Mouse (Mus musculus) cerebellum, postnatal 14 days (tissue): ENCODE results near the gene F2rl1.
"Not testable (repeated sequence)": the region's sequence is repeated elsewhere in the genome, so short reads cannot be mapped to it uniquely, and the experiment has no call there.

ENCODE experiments used
- DNase-seq, 2 experiments: peaks; one replicate each; pipeline ENCODE4 v3.0.0; 2021; ENCODE audit warnings: mixed read lengths in 2 of 2

The F2rl1 gene

DNA sequence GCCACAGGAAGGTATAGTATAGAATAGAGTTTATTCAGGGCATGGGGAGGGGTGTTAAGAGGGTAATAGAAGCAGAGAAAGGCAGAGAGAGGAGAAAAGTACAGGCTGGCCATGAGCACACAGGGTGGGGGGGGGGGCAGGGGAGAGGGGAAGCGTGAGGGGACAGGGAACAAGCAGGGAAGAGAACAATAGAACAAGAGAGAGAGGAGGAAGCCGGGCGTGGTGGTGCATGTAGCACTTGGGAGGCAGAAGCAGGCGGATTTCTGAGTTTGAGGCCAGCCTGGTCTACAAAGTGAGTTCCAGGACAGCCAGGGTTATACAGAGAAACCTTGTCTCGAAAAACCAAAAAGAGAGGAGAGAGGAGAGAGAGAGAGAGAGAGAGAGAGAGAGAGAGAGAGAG is 8.1 kb upstream of the F2rl1 start:
- DNase-seq, result not testable (repeated sequence)

GRCm38 (mm10) chr13:95531273-95532045 is 6.4 kb upstream of the F2rl1 start:
- no peak for DNase-seq

- no peak for DNase-seq
These were observed 4.2 kb upstream of the F2rl1 start for GRCm38 (mm10) chr13:95529246-95529645.

GRCm38 (mm10) chr13:95524424-95524673 is 678 bp downstream of the F2rl1 start:
- DNase-seq, result no peak

DNA sequence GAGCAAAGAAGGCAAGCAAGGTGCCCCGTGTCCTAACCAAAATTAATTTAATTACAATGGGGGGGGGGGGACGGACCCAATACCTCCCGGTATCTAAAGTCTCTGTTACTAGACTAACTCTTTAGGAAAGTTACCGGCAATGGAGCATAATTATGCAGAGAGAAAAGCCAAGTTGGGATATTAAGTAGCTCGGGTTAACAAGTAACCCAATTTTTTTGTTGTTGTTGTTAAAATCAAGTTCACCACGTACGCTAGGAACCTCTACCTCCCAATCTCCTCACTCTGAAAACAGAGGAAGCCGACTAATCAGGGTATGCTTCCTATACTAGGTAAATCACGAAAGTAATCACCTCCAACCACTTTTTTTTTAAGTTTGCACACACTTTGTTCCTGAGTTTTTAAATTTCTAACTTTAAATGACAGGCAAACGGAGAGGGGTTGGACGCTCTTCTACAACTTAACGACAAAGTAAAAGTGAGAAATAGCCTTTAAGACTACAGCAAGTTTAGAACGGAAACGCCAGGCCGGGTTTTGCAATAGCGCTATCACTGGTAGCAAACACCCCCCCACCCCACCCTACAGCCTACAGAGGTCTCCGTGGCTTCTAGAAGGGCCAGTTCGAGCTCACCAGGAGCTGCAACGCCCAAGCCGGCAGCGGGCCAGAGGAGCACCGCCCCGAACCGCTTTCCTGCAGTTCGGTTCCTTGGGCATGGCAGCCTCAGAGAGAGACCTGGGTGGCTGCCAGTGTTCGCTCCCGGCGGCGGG is 1.2 kb downstream of the F2rl1 start:
- peak; percentile 42 to 60 for DNase-seq

GRCm38 (mm10) chr13:95522176-95522575 is 2.9 kb downstream of the F2rl1 start:
- no peak for DNase-seq

DNA sequence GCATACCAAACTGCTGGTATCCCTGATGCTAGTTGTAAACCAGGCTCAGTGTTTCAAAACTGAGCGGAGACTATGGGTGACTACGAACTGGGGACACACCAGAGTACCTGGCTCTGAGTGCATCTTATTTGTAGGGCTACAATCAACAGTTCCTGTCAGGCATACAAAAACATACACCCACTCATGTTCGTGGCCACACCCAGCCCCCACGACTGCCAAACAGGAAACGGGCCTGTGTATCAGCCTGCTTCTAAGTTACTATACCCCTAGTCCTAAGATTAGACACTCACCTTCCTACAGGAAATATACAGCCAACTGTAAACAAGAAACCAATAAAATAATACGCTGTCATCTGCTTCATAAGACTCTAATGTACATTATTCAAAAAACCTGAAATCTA is 4.0 kb downstream of the F2rl1 start:
- no peak for DNase-seq

GRCm38 (mm10) chr13:95514756-95515155 is 10.3 kb downstream of the F2rl1 start:
- no peak for DNase-seq

DNA sequence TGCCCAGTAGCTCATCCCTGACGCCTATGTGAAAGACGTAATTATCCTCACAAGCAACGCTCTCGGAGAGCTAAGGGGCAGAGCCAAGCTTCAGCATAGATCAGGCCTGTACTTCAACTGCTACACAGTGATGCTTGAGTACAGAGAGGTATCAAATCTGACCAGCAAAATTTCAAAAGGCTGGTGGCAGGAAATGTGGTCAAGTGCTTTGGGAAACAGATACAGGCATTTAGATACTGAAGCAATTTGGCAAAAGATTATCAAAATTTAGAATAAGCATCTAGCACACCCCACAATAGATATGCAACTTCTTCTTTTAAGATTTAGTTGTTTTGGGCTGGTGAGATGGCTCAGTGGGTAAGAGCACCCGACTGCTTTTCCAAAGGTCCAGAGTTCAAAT is 15.0 kb downstream of the F2rl1 start:
- no peak for DNase-seq

DNA sequence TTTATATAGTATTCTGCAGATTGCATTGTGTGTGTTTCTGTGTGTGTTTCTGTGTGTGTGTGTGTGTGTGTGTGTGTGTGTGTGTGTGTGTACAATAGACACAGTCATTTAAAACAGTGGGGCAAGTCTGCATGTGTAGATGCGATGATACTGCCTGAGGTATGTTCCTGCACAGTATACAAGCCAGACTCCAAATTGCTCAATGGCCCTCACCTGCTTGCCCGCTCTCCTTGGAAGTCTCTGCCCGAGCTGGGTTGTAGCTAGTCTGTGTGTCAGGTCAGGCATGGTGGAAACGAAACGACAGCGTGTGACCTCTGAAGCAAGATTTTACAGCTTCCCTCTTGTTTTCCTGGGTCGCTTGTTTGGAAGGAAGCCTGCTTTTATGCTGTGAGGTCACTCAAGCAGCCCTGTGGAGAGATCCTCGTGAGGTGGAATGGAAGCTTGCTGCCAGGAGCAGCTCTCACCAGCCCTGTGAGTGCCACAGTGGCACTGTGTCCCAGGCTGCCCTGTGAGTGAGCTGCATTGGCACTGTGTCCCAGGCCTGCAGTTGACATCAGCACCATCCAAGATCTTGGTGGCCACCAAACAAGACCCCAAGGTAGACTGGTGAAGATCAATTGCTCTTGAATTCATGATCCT is 21.6 kb downstream of the F2rl1 start:
- DNase-seq, result no peak

- DNase-seq, result no peak
These were observed 28.4 kb downstream of the F2rl1 start for GRCm38 (mm10) chr13:95496601-95497000.

GRCm38 (mm10) chr13:95494812-95495211 is 30.2 kb downstream of the F2rl1 start:
- DNase-seq, result no peak

- no peak for DNase-seq
These were observed 31.7 kb downstream of the F2rl1 start for GRCm38 (mm10) chr13:95493296-95493695.

DNA sequence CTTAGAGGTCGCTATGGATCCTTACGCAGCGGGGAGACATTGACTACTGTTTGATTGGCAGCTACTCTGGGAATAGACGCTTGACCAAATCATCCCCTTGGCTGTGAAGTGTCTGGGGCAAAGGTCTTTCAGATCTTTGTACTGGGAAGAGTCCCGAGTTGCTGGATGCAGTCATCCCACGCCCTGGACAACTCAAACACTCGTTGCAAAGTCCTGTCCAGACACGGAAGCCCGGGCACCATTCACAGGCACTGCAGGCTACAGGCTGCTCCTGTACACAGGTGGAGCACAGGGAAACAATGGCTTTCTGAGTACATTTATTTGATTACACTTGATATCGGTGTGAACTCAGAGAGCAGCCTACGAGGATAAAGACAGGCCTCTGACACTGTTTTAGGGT is 33.7 kb downstream of the F2rl1 start:
- no peak for DNase-seq

- no peak for DNase-seq
These were observed 40.4 kb downstream of the F2rl1 start for GRCm38 (mm10) chr13:95484664-95485063.

DNA sequence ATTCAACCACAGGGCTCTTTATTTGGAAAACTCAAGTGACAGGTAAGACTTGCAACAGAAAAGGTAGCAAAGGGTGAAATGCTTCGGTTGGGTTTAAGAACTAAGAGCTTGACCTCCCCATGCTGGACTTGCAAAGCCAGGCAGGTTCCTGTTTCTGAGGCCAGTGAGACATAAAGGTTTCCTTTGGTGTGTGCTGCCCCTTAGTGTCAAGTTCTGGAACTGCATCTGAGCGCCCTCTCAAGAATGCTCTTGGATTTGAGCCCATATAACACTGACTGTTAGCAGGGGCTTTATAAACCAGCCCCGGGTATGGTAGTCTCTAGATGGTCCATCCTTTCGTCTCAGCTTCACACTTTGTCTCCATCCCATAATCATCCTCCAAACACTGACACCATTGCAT is 43.6 kb downstream of the F2rl1 start:
- peak; percentile 86 to 92 for DNase-seq

- no peak for DNase-seq
These were observed 46.2 kb downstream of the F2rl1 start, which contains the start of gene S100z for GRCm38 (mm10) chr13:95478671-95479413. TSS of gene S100z (minus strand) at chr13:95478721.

- no peak for DNase-seq
These were observed 47.9 kb downstream of the F2rl1 start for GRCm38 (mm10) chr13:95477173-95477572.

GRCm38 (mm10) chr13:95475124-95475523 is 49.9 kb downstream of the F2rl1 start:
- no peak for DNase-seq

- DNase-seq, result no peak
These were observed 50.7 kb downstream of the F2rl1 start for GRCm38 (mm10) chr13:95474294-95474693.

GRCm38 (mm10) chr13:95470970-95471369 is 54.1 kb downstream of the F2rl1 start:
- DNase-seq, result peak; percentile 8 to 50
